Mouse (Mus musculus): Measurements from ENCODE around the gene Ackr1.

Ackr1 gene

DNA sequence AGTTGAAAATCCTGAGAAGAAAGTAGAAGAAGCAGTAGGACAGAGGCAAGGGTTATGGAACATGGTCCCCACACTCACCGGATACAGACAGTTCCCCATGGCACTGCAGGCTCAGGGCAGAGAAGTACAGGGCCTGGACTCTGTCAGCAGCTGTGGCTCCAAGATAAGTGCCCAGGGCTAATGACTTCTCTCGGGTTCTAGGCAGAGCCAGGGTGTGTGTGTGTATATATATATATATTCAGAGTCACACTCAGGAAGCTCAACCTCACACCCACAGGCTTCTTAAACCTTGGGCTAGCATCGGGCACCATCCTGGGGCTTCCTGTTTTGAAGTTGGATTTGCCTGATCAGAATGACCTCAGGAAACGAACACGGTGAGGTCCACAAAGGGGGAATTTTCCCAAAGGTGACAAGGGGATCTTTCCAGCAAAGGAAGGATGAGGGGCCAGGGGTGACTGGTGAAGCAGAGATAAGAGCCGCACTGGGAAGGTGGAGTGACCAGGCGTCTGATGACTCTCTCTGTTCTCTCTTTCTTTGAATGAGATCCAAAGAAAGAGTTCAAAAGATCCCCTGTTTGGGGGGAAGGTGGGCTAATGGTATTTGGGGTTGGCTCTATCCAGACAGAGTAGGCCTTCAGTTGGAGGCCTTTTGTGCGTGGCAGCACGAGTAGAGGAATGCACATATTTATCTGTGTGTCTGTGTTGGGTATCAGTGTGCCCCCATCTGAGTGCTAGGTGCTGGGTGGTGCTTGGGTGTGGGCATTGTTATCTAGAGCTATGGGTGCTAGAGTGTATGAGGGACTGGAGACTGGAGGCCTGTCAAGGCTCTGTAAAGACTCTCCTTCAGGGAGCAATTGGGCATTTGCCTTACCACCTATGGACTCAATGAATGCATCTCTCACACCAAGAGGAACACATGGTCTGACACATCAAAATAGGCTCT is at the start of gene Ackr1:
Gene Ackr1 (minus strand): TSS at position 439 of the 942 bp plus-strand sequence.
- CTCF ChIA-PET: interaction anchor here in 1 of 4 experiments (1.0 kb wide), 1 partner anchor 44 kb away, joined by 3 read pairs; no protein-coding TSS in a partner anchor
- POLR2A ChIA-PET: no interaction called here

DNA sequence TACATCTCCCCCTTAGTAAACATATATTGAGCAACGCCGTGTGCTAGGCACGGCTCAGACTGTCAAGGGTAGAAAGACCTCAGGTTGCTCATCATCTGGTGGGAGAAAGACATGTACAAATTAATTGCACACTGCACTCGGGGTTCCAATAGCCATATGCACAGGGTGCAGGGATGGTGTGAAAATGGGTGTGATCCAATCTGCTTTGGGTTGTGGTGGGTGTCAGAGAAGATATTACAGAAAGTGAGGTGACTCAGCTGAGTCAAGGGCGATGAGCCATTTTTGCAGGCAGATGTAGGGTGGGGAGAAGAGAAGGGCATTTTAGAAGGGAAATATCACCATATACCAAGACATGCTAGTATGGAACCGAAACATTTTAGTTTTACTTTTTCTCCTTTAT is 47.9 kb upstream of the Ackr1 start:
- ChIA-PET CTCF (interaction anchor here in 1 of 4 experiments (0.6 kb wide), 1 partner anchor 542 kb away, joined by 3 read pairs; no protein-coding TSS in a partner anchor), POLR2A (no interaction called here)

DNA sequence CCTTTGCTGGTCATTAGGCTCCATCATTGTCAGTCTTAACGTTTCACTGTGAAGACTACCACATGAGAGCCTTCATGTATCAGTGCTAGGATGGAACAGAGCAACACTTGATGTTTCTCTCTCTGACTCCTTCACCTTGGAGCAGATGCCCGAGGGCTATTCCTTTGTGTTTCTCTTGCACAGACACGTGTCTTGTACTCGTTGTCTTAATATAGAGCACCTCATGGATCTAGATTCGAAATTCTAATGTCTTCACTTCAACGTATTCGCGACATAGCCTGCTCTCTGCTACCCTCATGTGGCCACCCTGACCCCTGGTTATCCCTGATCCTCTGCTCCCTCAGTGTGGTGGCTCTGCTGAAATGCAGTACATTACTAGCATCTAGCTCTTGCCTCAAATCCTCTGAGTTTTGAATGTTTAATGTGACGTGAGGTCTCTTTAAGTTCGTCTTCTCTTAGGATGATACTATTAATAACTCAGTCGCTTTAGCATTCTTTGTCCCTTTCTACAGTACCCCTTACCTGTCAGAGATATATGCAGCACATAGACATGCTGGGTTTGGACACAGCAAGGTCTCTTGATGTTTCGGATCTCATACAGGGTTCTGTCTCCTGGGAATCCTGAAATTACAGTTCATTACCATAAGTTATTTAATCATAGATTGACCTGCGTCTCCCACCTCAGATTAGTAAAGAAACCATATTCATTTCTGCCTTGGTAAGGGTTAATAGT is 44.0 kb upstream of the Ackr1 start:
- POLR2A ChIA-PET: interaction anchor here in 2 of 4 experiments (0.6 to 0.9 kb wide), 2 partner anchors 79 to 1307 kb away, joined by 4 read pairs; no protein-coding TSS in a partner anchor

DNA sequence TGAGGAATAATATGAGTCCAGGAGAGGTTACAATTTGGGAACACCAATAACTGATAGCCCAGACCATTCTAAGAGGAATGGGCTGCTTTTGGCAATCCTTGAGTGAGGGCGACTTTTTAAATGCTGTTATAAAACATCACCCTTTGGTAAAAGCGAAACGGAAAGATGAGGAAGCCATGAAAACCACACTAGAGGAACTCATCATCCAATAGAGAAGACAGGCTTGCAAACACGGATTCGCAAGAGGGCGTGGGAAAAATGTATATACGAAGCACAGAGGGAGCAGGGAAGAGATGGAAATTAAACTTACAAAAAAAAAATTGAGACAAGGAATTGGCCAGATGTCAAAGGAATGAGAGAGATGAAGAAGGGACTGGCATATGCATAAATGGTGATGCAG is 40.5 kb upstream of the Ackr1 start:
- POLR2A ChIA-PET: interaction anchor here in 1 of 4 experiments (0.6 kb wide), 1 partner anchor 46 kb away, joined by 3 read pairs; no protein-coding TSS in a partner anchor
- CTCF ChIA-PET: no interaction called here

More for the DNA sequence above, 44.0 kb upstream of the Ackr1 start:
- CTCF ChIA-PET: interaction anchor here in 3 of 4 experiments (0.5 to 1.7 kb wide), 10 partner anchors 12 to 1176 kb away, joined by 3 to 7 read pairs (median 4); partner anchors contain the start of gene Ackr1 (in 1 of the 3)

DNA sequence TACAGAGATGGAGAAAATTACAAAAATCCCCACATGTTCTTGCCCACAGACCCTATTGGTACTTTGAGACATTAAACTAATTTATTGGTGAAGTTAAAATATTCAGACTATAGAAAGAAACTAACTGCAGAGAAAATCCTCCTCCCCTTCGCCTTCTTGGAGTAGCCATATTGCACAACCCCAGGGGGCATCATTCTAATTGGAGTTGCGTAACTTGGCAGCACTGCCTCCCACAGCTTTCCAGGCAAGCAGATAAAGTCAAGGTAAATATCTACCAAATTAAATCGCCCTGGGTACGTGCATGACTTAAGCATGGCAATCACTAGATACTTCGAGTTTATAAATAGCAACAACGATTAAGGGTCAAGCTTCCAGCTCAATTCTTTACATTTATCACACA is 38.0 kb upstream of the Ackr1 start:
- ChIA-PET CTCF (no interaction called here), POLR2A (interaction anchor here in 1 of 4 experiments (0.6 kb wide), 1 partner anchor 1870 kb away, joined by 4 read pairs; no protein-coding TSS in a partner anchor)

DNA sequence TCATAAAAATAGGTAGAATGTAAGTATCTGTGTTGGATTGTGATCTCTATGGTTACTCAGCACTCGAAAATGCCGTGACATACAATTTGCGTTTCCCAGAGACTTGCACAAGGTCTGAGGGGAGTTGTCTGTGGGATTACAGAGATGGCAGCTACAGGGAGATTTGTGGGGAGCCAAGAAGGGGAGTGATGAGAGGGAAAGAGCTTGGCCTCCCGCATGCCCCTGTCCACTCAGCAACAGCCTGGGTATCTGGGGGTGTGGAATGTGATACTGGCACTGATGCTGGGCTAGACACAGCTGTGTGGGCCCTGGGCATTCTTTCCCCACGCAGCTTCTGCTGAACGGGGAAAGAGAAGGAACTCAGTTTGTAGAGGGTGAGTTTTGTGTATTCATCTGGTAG is 36.9 kb upstream of the Ackr1 start:
- POLR2A ChIA-PET: no interaction called here
- CTCF ChIA-PET: no interaction called here

DNA sequence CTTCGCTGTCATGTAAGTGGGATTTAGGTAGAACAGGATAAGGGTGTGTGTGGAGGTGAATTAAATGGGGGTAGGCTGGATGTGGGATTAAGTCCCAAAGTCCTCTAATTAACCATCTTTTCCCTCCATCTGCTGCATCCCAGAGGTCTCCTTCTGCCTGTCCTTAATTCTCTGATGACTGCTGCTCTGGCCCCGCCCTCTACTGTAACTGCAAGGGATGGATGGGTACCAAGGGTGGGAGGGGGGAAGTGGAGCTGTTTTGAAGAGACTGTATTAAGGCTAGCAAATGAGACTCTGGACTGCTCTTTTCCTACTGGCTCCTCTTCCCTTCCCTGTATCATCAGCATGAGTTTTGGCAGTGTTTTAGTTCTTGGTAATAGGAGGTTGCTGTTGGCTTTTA is 36.1 kb upstream of the Ackr1 start:
- ChIA-PET CTCF (interaction anchor here in 1 of 4 experiments (1.4 kb wide), 1 partner anchor 30 kb away, joined by 3 read pairs; no protein-coding TSS in a partner anchor), POLR2A (no interaction called here)

DNA sequence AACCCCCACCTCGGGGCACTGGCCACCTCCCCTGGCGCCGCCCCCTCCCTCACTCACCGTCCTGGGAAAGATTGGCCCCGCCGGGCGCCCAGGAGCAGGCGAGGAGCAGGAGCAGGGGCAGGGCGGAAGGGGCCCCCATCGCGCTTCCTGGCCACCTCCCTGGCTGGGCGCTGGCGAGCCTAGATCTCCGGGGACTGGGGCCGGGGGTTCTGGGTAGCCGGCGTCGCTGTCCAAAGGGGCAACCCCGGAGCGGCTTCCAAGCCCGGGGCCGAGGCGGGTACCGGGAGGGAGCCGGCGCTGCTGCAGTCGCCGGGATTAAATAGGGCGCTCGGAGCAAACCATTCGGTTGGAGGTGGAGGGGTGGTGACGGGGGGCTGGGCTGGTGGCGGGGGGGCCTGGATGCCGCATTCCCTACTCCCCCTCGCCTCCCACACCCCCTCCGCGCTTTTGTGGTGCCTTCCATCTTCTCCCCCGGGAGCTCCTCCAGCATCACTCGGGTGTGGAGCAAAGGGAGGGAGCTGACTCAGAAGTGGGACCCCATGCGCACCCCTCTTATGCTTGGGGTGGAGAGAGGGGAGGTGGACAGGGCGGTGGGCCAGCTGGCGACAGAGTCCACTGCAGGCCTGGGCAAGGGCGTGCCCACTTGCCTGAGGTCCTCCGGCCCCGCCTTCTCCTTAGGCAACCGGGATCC is 34.0 kb upstream of the Ackr1 start, which contains the start of gene Cadm3:
Gene Cadm3 (minus strand): TSS at position 340 of the 691 bp plus-strand sequence.
- CTCF ChIA-PET: interaction anchor here in 1 of 4 experiments (0.7 kb wide), 1 partner anchor 675 kb away, joined by 3 read pairs; no protein-coding TSS in a partner anchor
- POLR2A ChIA-PET: no interaction called here

DNA sequence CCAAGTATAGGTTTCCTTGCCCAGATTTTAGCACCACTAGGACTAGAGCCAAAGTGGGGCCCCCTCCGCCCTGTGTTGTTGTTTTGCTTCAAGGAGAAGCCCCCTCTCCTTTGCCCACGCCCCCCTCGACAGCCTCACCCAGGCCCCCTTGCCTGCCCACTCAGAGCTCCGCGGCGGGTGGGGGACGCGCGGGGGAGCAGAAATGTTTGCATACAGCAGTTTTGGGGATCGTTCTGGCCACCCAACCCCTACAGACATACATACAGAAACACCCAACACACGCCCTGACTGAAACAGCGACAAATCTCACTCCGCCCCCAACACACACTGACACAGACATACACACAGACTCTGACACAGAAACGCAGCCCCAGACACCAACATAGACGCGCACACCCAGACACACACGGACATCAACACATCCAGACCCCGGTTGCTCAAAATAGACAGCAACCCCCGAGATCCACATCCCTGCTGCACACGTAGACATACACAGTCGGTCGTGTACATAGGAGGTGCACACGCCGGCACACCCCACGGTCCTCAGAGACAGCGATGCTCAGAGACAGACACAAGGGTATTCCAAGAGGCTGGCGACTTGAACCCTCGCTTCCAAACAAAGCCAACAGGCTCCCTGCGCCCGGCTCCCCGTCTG is 33.3 kb upstream of the Ackr1 start:
- POLR2A ChIA-PET: interaction anchor here in 1 of 4 experiments (0.6 kb wide), 1 partner anchor 1555 kb away, joined by 6 read pairs; no protein-coding TSS in a partner anchor

DNA sequence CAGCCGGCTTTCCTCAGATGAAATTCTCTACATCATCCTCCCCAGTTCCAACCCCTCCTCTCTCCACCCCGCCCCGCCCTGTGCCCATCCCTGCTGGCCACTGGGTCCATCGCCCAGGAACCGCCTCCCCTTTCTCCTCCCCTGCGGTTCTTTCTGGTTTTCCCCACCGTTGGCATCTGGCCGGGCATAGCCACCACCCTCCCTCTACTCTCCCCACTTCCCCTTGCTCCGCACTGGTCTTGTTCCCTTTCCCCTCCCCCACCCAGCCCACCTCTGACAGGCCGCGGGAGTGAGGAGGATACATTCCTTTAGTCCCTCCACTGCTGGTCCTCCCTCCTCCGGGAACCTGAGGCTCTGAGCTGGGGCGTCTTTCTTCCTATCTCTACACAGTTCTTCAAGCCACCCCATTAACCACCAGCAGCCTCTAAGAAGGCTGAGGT is 32.4 kb upstream of the Ackr1 start:
- ChIA-PET POLR2A (interaction anchor here in 1 of 4 experiments (0.6 kb wide), 1 partner anchor 1556 kb away, joined by 6 read pairs; no protein-coding TSS in a partner anchor), CTCF (interaction anchor here in 3 of 4 experiments (0.5 to 2.3 kb wide), 3 partner anchors 9 to 60 kb away, joined by 3 to 9 read pairs (median 8); no protein-coding TSS in a partner anchor)

More for the DNA sequence above, 33.3 kb upstream of the Ackr1 start:
- CTCF ChIA-PET: interaction anchor here in 2 of 4 experiments (0.5 to 2.3 kb wide), 2 partner anchors 11 to 60 kb away, joined by 3 to 9 read pairs; no protein-coding TSS in a partner anchor

DNA sequence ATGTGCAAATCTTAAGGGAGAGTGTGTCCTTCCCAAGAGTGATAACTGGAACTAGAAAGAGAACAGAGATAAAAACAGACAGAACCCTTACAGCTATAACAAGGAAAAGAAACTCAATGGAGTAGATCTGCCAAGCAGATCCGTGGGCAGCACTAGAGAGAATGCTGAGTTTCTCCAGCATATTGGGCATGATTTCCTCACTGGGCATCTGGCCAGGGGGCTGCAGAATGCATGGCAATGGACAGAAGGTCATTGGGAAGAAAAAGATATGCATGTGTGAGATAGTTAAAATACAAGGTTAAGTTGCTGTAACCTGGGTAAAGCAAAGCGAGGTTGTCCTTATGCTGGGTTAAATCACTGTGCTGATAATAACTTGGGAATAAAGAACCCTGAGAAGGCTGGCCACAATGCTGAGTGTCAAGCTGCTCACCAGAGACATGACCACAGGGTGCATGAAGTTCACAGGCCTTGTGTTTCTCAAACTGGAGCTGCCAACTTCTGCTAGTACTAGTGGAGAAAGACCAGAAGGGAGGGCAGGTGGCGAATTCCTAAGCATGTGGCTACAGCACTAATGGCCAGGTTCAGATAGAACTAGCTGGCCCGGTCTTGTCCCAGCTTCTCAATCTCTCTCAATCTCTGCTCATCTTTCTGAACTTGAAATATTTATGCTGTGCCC is 30.7 kb upstream of the Ackr1 start:
- ChIA-PET CTCF (interaction anchor here in 2 of 4 experiments (0.9 to 1.0 kb wide), 2 partner anchors 8 to 13 kb away, joined by 3 read pairs; no protein-coding TSS in a partner anchor), POLR2A (interaction anchor here in 1 of 4 experiments (0.7 to 0.9 kb wide), 2 partner anchors 13 to 14 kb away, joined by 3 read pairs; no protein-coding TSS in a partner anchor)

DNA sequence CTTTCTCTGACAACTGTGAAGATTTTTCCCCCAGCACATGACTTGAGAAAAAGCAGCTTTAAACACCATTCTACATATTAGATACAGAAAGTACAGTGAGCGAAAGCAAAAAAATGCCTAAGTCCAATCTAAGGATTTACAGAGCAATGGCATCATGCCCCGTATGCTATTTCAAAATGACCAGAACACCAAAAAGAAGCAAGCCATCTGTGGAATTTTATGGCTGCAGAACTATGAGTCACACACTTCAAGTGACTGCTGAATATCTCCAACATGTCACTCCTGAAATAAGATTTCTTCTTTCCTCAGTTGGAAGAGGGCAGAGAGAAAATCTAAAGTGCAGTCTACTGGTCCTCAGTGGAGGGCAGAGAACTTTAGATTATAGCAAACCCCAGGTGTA is 29.9 kb upstream of the Ackr1 start:
- CTCF ChIA-PET: interaction anchor here in 1 of 4 experiments (0.5 to 1.0 kb wide), 2 partner anchors 14 to 1052 kb away, joined by 3 read pairs; no protein-coding TSS in a partner anchor
- POLR2A ChIA-PET: no interaction called here

DNA sequence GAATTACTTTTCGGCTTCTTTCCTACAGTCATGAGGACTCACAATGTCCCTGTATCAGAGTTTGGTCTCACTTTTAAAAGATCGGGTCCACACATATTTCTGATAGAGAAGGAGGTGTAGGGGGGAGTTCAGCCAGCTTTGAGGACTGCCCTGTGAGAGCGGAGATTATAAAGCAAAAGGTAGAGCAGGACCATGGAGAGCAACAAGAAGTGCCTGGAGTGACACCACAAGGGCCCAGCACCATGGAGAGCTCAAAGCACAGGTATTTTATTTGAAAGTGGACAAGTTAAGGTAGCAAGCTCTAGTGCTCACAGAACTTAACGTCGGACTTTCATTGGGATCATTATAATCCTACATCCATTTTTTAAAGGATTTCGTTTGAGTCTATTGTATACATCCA is 28.1 kb upstream of the Ackr1 start:
- POLR2A ChIA-PET: interaction anchor here in 2 of 4 experiments (1.2 to 1.4 kb wide), 2 partner anchors 12 to 13 kb away, joined by 3 to 4 read pairs; no protein-coding TSS in a partner anchor
- CTCF ChIA-PET: interaction anchor here in 3 of 4 experiments (1.1 to 2.8 kb wide), 4 partner anchors 12 to 38 kb away, joined by 3 to 6 read pairs (median 4); no protein-coding TSS in a partner anchor

DNA sequence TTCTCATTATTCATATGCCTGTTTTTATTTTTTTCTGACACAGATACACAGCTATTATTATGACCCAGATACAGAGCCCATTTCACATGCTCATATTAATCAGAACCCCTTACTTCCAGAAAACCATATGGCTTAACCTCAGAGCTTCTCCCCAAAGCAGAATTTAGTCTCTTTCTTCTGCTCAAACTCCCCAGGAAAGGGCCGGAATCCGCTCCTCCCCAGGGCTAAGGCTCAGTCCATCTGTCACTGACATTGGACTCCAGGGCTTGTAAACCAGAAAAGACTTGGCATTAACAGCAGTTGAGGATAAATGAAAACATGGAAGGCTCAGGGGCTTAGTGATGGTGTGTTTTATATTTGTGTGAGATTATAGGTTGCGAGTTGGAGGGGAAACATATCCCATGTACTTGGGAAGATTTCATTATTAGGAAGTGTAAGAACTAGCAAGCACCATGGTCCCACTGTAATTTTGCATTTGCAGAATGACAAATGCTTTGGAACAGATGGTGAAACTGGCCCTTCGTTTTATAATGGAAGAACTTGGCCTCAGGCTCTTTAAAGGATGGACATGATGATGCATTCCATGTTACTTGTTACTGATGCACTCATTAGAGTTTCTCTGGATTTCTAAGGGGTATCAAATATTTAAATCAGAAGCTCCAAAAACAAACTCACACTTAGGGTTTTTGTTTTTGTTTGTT is 26.2 kb upstream of the Ackr1 start:
- ChIA-PET CTCF (interaction anchor here in 1 of 4 experiments (2.8 kb wide), 1 partner anchor 20 kb away, joined by 6 read pairs; no protein-coding TSS in a partner anchor), POLR2A (no interaction called here)

DNA sequence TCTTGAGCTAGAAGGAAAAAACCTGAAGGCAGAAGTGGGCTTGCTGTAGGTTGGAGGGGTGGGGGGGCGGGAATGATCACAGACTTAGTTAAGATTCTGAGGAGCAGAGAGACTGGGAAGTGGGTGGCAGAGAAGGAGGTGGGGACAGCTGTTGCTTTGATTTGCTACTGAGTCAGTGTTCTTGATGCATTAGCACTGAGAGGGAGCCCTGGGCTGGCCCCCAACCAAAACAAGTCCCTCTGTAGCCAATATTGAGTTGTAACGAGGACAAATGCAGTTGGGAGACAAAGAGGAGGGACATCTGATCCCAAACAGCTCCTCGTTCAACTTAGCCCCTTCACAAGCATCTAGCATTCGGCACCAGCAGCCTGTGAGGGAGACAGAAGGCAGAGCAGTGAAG is 24.2 kb upstream of the Ackr1 start:
- CTCF ChIA-PET: interaction anchor here in 2 of 4 experiments (0.9 to 1.9 kb wide), 3 partner anchors 9 to 19 kb away, joined by 3 to 10 read pairs (median 3); no protein-coding TSS in a partner anchor
- POLR2A ChIA-PET: no interaction called here

DNA sequence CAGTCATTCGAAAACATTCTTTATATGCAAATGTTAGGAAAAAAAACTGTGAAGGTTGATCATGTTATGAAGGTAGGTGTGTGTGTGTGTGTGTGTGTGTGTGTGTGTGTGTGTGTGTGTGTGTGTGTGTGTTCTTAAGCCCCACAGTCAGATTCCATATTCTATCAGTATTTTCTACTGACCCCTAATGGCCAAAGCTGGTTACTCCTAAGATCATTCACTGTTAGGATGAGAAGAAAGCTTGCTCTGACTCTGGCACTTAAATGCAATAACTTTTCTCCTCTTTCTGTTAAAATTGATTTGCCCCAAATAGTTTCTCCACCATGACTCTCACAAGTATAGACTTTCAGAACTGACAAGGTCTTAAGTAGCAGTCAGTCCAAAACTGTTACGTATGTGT is 23.1 kb upstream of the Ackr1 start:
- CTCF ChIA-PET: interaction anchor here (0.6 to 1.9 kb wide), 23 partner anchors 8 to 1759 kb away, joined by 3 to 16 read pairs (median 3); no protein-coding TSS in a partner anchor
- POLR2A ChIA-PET: interaction anchor here in 2 of 4 experiments (0.6 to 1.2 kb wide), 2 partner anchors 11 to 706 kb away, joined by 3 to 9 read pairs; no protein-coding TSS in a partner anchor
